Mouse (Mus musculus): ENCODE measurements at regions not wholly inside any gene's neighbourhood (a gene's known extent, or its start where the extent isn't known, plus 50 kb on each side); places are given as distances from the start of the nearest gene placed in this dataset.

- TF ChIP-seq CTCF (conservative IDR thresholded peaks at IDR 0.05; ENCODE audit: insufficient read depth, insufficient read length, low read depth, low read length) (no peak), POLR2A (IDR thresholded peaks at IDR 0.05; ENCODE audit: low read depth, low read length) (no peak)
These were observed 53.2 kb downstream of the Gas1 start for GRCm38 (mm10) chr13:60123964-60124363.
